Mouse (Mus musculus) hindbrain, embryonic 16.5 days (tissue): ENCODE results near the gene Spata9. TPM values are rescaled to one million over a fixed set of nuclear protein-coding genes. Genes with fewer than 3 reads are reported as not detected.
"Not testable (repeated sequence)": the region's sequence is repeated elsewhere in the genome, so short reads cannot be mapped to it uniquely, and the experiment has no call there.

Experiments used
- ATAC-seq: fragments of 200-750 bp; cut with Nextera tagmentation; 2 replicates; pipeline ENCODE4 v1.8.0; 2017; ENCODE audit warnings: moderate TSS enrichment, moderate library complexity
- H3K27ac ChIP-seq: fragments of 300-500 bp; sonication (generic); 2 replicates; pipeline ENCODE4 v1.5.1; 2014; ENCODE audit warnings: low read depth, mild to moderate bottlenecking, control low read depth, low read length, moderate library complexity
- H3K27me3 ChIP-seq: fragments of 300-500 bp; sonication (generic); replicated peaks from 2 replicates; pipeline ENCODE4 v1.6.1; 2014; ENCODE audit warnings: low read length; ENCODE audit not compliant: control insufficient read depth, insufficient read depth
- H3K36me3 ChIP-seq: fragments of 300-500 bp; sonication (generic); 2 replicates; pipeline ENCODE4 v1.6.1; 2014; ENCODE audit warnings: mild to moderate bottlenecking, low read length, moderate library complexity, mixed read lengths; ENCODE audit not compliant: control insufficient read depth, insufficient read depth
- H3K4me1 ChIP-seq: fragments of 300-500 bp; sonication (generic); 2 replicates; pipeline ENCODE4 v1.6.1; 2014; ENCODE audit warnings: low read depth, low read length; ENCODE audit not compliant: control insufficient read depth, insufficient read depth
- H3K4me2 ChIP-seq: fragments of 300-500 bp; sonication (generic); 2 replicates; pipeline ENCODE4 v1.6.1; 2014; ENCODE audit warnings: mild to moderate bottlenecking, low read length, control low read depth, moderate library complexity
- H3K4me3 ChIP-seq: fragments of 300-500 bp; sonication (generic); 2 replicates; pipeline ENCODE4 v1.5.1; 2014; ENCODE audit warnings: mild to moderate bottlenecking, low read length, control low read depth, moderate library complexity
- H3K9ac ChIP-seq: fragments of 300-500 bp; sonication (generic); 2 replicates; pipeline ENCODE4 v1.6.1; 2014; ENCODE audit warnings: low read depth, mild to moderate bottlenecking, control low read depth, low read length, moderate library complexity
- H3K9me3 ChIP-seq: fragments of 300-500 bp; sonication (generic); 2 replicates; pipeline ENCODE4 v1.6.1; 2014; ENCODE audit warnings: mild to moderate bottlenecking, low read length, moderate library complexity; ENCODE audit not compliant: control insufficient read depth
- WGBS: fragments of 180-500 bp; shearing (Covaris S2); extraction: QIAGEN DNeasy Blood & Tissue Kit; methylation state at CpG from one replicate; pipeline ENCODE4 v1.1.7; 2014; 5-methylcytosine and 5-hydroxymethylcytosine counted together
- polyA plus RNA-seq: library from polyadenylated mRNA; unstranded; fragments of >200 nt; fragmentation: Nextera tagmentation; extraction: Ambion mirVana; gene quantifications from 2 replicates; pipeline ENCODE4 v1.2.1, GENCODE M21; 2015

Spata9 gene
- polyA plus RNA-seq, result 2.2 and 2.3 TPM in 2 replicates

DNA sequence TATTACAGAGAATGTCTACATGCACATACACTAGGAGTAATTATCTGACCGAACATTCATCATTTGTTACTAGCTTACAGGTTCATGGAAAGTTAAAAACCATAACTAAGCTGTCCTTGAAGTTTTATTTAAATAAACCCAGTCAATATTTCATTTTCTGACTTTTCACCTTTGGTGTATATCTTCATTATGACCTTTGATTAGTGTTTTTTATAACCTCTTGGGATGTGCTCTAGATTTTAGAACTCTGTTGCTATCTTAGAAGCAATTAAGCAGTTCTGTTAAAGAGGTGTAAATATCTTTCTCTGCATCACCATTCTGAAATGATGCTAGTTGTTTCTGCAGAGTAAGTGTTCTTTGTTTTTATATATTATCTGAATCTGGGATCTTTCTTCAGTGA lies at the start of gene Spata9:
Gene Spata9 (plus strand): TSS at position 301 of the 400 bp plus-strand sequence.
- H3K4me1 ChIP-seq, result no peaks in the 10 kb centered on the region
- H3K27ac ChIP-seq, result no peak within 1 kb of the TSS
- 79% methylated on average over 1 of the region's 1 CpGs for WGBS
- H3K27me3 ChIP-seq, result no peaks in the 10 kb centered on the region
- no peak within 1 kb of the TSS for H3K4me2 ChIP-seq
- H3K9ac ChIP-seq, result no peak within 1 kb of the TSS
- ATAC-seq, result no peak
- H3K9me3 ChIP-seq, result 0 out of 2 replicates have a peak, but pooled peaks cover 2% of the 10 kb centered on the region
- no peaks in the 10 kb centered on the region for H3K36me3 ChIP-seq
- no peak within 1 kb of the TSS for H3K4me3 ChIP-seq

DNA sequence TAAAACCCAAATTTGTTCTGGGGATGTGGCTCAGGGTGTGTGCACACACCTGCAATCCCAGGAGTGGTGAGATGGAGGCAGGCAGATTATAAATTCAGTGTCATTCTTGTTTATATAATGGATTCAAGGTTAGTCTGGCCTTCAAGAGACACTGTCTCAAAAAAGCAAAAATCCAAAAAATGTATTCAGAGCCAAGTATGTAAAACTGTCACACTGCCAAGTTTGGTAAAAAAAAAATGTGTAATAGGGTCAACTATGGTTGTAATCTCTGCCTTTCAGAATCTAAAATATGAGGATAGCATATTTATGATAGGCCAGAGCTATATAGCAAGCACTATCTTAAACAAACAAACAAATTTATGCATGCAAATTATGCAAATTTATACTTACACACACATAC lies 39.0 kb upstream of the Spata9 start:
- H3K36me3 ChIP-seq, result peaks cover 3% of the 10 kb centered on the region
- H3K4me3 ChIP-seq, result no peak overlapping the region
- peaks cover 4% of the 10 kb centered on the region for H3K4me1 ChIP-seq
- no peak for ATAC-seq
- no peaks in the 10 kb centered on the region for H3K27me3 ChIP-seq
- H3K9me3 ChIP-seq, result no peaks in the 10 kb centered on the region
- no peak overlapping the region for H3K27ac ChIP-seq
- H3K9ac ChIP-seq, result no peak overlapping the region
- H3K4me2 ChIP-seq, result no peak overlapping the region

DNA sequence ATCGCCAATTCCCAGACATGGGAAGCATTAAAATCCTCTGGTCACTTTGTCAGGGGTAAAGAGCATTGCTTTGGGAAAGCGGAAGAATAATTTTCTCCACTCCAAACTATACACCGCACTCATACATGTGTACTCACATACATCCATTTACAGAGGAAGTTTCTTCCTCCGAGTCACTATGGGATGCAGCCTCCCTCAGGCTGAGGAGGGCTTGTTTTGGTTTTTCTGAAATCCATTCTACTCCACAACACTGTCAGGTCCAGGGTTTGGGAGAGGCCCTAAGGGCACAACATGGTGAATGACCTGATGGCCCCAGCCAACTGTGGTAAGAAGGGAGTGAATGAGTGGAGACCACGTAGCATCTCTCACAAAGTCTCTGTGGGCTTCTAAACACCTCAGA lies 37.9 kb upstream of the Spata9 start:
- not testable (repeated sequence) for H3K4me2 ChIP-seq, ATAC-seq, H3K9me3 ChIP-seq, H3K9ac ChIP-seq, H3K36me3 ChIP-seq, H3K4me3 ChIP-seq, H3K27me3 ChIP-seq, H3K27ac ChIP-seq, H3K4me1 ChIP-seq
- 93% methylated on average over 5 of the region's 5 CpGs for WGBS

DNA sequence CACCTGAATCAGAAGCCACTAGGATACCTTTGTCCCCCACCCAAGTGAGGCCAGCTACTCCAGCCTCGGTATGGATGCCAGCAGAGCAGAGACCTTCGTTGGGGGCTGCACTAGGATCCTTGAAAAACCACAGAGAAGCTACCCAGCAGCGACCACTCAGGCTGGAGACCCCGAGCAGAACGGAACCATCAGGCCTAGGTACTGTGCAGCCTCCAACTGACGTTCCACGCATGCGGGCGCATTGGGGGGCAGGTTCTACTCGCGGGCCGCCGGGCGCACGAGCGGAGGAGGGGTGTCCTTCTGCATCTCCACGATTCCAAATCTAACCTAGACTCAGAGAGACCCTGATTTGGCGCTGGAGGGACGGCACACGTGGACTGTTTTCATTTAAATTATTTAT lies 36.9 kb upstream of the Spata9 start:
- Histone ChIP-seq H3K4me3 (no peak overlapping the region), H3K9ac (no peak overlapping the region), H3K9me3 (no peaks in the 10 kb centered on the region), H3K27ac (no peak overlapping the region), H3K36me3 (peaks cover 3% of the 10 kb centered on the region), H3K4me1 (peaks cover 4% of the 10 kb centered on the region), H3K4me2 (no peak overlapping the region), H3K27me3 (no peaks in the 10 kb centered on the region)
- WGBS, result 95% methylated on average over 20 of the region's 20 CpGs
- peak; percentile 15; the same call in 1 of the 2 replicates for ATAC-seq

DNA sequence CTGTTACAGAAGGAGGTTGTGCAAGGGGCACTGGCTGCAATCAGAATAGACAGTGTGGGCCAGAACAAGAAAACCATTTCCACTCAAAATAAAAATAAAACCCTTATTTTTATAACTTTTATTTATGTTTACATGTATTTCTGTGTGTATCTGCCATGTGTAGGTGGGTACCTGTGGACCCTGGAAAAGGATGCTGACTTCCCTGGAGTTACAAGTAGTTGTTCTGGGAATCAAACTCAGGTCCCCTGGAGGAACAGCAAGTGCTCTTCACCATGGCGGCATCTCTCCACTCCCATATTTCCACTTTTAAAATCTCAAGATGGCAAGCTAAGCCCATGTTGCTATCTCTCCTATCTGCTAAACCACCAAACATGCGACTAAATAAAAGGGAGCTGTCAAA lies 36.3 kb upstream of the Spata9 start:
- no peaks in the 10 kb centered on the region for H3K27me3 ChIP-seq
- no peak overlapping the region for H3K27ac ChIP-seq
- ATAC-seq, result peak; percentile 52; the same call in 1 of the 2 replicates
- 72% methylated on average over 2 of the region's 2 CpGs for WGBS
- H3K9me3 ChIP-seq, result no peaks in the 10 kb centered on the region
- no peak overlapping the region for H3K9ac ChIP-seq
- no peak overlapping the region for H3K4me2 ChIP-seq
- H3K4me1 ChIP-seq, result peaks cover 4% of the 10 kb centered on the region
- no peak overlapping the region for H3K4me3 ChIP-seq
- H3K36me3 ChIP-seq, result peaks cover 3% of the 10 kb centered on the region

DNA sequence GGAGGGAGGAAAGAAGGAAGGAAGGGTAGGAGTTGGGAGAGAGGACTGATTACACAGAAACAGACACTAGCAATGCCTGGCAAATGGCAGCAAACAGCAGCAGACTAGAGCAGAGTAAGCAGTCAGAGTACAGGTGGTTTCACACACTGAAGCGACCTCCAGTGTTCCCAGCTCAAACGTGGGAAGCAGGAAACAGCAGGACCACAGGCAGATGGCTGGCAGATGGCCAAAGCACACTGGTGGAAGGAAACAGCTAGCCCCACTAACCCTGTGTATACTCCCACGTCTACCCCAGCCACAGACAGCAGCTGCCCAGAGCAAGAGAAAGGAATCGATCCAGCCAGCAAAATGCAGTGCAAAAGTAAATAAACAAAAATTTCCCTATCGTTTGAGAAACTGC lies 35.9 kb upstream of the Spata9 start:
- Histone ChIP-seq H3K4me1 (peaks cover 4% of the 10 kb centered on the region), H3K36me3 (peaks cover 3% of the 10 kb centered on the region), H3K4me3 (no peak overlapping the region), H3K27me3 (no peaks in the 10 kb centered on the region), H3K27ac (0 out of 2 replicates have a peak overlapping the region, but pooled peaks have one; percentile 23), H3K4me2 (no peak overlapping the region), H3K9ac (no peak overlapping the region), H3K9me3 (no peaks in the 10 kb centered on the region)
- WGBS, result 18% methylated on average over 5 of the region's 5 CpGs
- ATAC-seq, result peak; percentile 92

DNA sequence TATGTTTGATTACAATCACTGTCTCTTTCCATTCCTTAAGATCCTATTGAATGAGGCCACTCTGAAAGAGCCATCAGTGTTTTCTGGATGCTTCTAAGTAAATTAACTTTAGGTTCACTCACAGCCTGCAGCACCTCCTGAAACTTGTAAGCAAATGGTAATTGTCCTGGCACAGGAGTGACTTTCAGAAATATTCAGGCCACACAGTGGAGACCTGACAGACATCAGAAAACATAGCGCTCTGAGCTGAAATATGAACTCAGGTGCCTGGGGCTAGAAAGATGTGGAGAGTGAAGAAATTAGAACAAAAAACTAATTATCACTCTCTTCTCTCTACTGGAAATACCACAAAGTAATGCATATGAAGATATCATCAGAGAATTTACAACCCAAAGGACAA lies 33.7 kb upstream of the Spata9 start:
- ATAC-seq, result no peak
- Histone ChIP-seq H3K36me3 (peaks cover 3% of the 10 kb centered on the region), H3K4me2 (no peak overlapping the region), H3K27ac (no peak overlapping the region), H3K9me3 (no peaks in the 10 kb centered on the region), H3K27me3 (no peaks in the 10 kb centered on the region), H3K9ac (no peak overlapping the region), H3K4me1 (peaks cover 4% of the 10 kb centered on the region), H3K4me3 (no peak overlapping the region)
- 78% methylated on average over 1 of the region's 1 CpGs for WGBS

DNA sequence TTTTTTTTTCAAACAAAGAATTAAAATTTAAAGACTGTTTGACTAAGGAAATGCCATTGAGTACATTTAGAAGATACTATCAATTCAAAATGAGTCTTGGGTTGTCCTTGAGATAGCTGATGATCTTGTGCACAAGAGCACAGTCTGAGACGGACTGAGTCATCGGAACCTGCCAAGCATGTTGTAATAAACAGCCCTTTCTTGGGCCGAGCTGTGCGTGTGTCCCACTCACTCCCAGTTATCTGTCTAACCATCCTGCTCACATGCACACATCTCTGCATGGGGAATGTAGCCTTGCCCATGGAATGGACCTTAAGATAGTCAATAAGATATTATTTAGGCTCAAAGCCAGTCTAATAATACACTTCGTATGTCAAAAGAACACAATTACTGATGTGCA lies 28.1 kb upstream of the Spata9 start:
- no peak for ATAC-seq
- H3K9ac ChIP-seq, result no peak overlapping the region
- 98% methylated on average over 5 of the region's 5 CpGs for WGBS
- no peak overlapping the region for H3K4me2 ChIP-seq
- no peak overlapping the region for H3K4me3 ChIP-seq
- no peaks in the 10 kb centered on the region for H3K9me3 ChIP-seq
- H3K36me3 ChIP-seq, result no peaks in the 10 kb centered on the region
- no peak overlapping the region for H3K27ac ChIP-seq
- H3K4me1 ChIP-seq, result peaks cover 8% of the 10 kb centered on the region
- H3K27me3 ChIP-seq, result no peaks in the 10 kb centered on the region

DNA sequence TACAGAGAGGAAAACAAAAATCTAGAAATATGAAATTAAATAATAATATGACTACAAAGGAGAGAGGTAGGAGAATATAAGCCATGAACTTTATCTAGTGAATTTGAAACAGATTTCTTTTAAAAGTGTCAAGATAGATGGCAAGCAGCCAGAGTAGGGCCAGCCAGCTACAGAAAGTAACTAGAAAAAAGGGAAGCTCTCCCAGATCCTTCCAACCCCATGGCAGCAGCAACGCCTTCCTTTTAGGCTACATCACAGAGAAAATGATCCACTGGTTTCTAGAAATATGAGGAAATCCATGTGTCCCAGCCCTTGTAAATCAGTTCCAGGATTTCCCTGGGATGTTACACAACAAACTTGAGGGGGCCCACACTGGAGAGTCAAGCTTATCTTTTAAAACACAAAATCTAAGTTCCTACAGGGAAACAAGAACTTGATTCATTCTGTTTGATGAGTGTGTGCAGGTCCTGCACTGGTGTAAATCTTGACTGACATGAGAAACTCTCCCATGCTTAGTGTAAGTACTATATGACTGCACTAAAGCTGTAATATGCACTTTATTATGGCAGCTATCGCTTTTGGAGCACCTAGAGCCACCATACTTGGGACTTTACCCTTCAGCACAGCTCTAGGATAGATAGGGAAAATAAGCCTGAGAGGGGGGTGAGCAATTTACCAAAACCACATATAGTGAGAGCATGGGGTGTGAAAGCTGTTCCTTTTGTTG lies 26.0 kb upstream of the Spata9 start:
- H3K9ac ChIP-seq, result no peak overlapping the region
- 81% methylated on average over 2 of the region's 2 CpGs for WGBS
- H3K9me3 ChIP-seq, result no peaks in the 10 kb centered on the region
- no peak overlapping the region for H3K27ac ChIP-seq
- H3K4me3 ChIP-seq, result no peak overlapping the region
- no peak for ATAC-seq
- H3K36me3 ChIP-seq, result no peaks in the 10 kb centered on the region
- peaks cover 13% of the 10 kb centered on the region for H3K4me1 ChIP-seq
- H3K4me2 ChIP-seq, result peak overlapping the region; percentile 45
- H3K27me3 ChIP-seq, result no peaks in the 10 kb centered on the region
